Comparison of ENCODE assay signal across 9 mouse cellular contexts in the genomic region with DNA sequence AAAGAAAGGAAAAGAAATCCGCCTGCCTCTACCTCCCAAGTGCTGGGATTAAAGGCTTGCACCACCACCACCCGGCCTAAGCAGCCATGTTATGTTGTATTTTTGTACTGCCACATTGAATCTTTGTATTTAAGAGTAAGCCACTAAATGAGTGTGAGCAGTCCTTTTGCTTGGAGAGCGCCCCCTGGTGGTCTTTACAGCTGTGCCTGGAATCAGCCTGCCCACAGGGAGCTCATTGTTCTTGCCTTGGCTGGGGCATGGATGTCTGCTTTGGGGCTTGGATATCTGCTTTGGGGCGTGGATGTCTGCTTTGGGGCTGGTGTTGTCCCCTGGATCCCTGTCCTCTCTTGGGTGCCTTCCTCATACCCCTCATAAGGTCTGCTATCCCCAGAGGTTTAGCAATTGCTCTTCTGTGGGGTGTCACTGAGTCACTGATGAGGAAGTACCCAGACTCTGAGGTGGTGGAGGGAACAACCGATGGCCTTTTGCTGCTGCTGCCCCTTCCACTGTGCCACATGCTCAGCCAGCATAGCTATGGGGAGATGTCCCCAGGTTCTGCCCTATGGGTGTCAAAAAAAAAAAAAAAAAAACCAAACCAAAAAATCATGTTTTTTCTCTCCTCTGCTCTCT. TPM values are rescaled to one million over a fixed set of nuclear protein-coding genes. Genes with fewer than 3 reads are reported as not detected.
DNase-seq lines count a peak whose midpoint lies in the region; ATAC-seq and TF ChIP-seq lines count a peak whose summit lies in the region.
"Had no signal": no experiment of that assay in that cellular context is flagged by ENCODE, and none has a peak within 500 bp of the region (broad histone marks: within the 10 kb centered on the region; RNA-seq: fewer than 3 reads in every experiment).

No protein-coding gene starts in this region.

- peak; percentile 72 for TF ChIP-seq CTCF in cortical plate, adult 2 months (IDR thresholded peaks at IDR 0.05; ENCODE audit: extremely low read depth, insufficient read depth, low read length)
- TF ChIP-seq CTCF in heart, postnatal 0 days (IDR thresholded peaks at IDR 0.05; ENCODE audit: low read depth), result peak; percentile 81
- TF ChIP-seq CTCF in midbrain, postnatal 0 days (IDR thresholded peaks at IDR 0.05), result peak; percentile 77
- peak; percentile 85 for TF ChIP-seq CTCF in stomach, postnatal 0 days (IDR thresholded peaks at IDR 0.05; ENCODE audit: low read depth)

- no peak overlapping the region for H3K4me2 ChIP-seq in heart, embryonic 11.5 days
- no peak overlapping the region for H3K4me2 ChIP-seq in heart, postnatal 0 days (ENCODE audit: low read depth, low read length)
- H3K4me2 ChIP-seq in midbrain, postnatal 0 days (ENCODE audit: low read depth, low read length, poor library complexity, severe bottlenecking), result no peak overlapping the region
- no peak overlapping the region for H3K4me2 ChIP-seq in stomach, postnatal 0 days (replicated peaks; ENCODE audit: low read depth)
- H3K4me2 ChIP-seq: liver, embryonic 15.5 days had no signal

- H3K9me3 ChIP-seq in heart, embryonic 11.5 days (replicated peaks; ENCODE audit: control insufficient read depth, low read length), result no peaks in the 10 kb centered on the region
- H3K9me3 ChIP-seq in heart, postnatal 0 days (replicated peaks; ENCODE audit: control insufficient read depth, low read length), result no peaks in the 10 kb centered on the region
- H3K9me3 ChIP-seq in midbrain, postnatal 0 days (ENCODE audit: low read length), result no peaks in the 10 kb centered on the region
- no peaks in the 10 kb centered on the region for H3K9me3 ChIP-seq in stomach, postnatal 0 days (ENCODE audit: control insufficient read depth, low read length)
- H3K9me3 ChIP-seq: liver, embryonic 15.5 days had no signal

- no peak overlapping the region for H3K27ac ChIP-seq in heart, embryonic 11.5 days (ENCODE audit: low read depth, low read length)
- no peak overlapping the region for H3K27ac ChIP-seq in cortical plate, adult 2 months (ENCODE audit: insufficient read depth, low read length)
- H3K27ac ChIP-seq in heart, postnatal 0 days (ENCODE audit: low read depth), result no peak overlapping the region
- no peak overlapping the region for H3K27ac ChIP-seq in midbrain, postnatal 0 days (ENCODE audit: low read depth, low read length)
- no peak overlapping the region for H3K27ac ChIP-seq in stomach, postnatal 0 days (replicated peaks)
- H3K27ac ChIP-seq: liver, embryonic 15.5 days had no signal

- 43% methylated on average over 5 of the region's 5 CpGs for WGBS in heart, embryonic 11.5 days (ENCODE audit: insufficient replicate concordance)
- 36% methylated on average over 5 of the region's 5 CpGs for WGBS in heart, postnatal 0 days
- 42% methylated on average over 5 of the region's 5 CpGs for WGBS in midbrain, postnatal 0 days
- 39% methylated on average over 5 of the region's 5 CpGs for WGBS in stomach, postnatal 0 days

- no peaks in the 10 kb centered on the region for H3K27me3 ChIP-seq in heart, embryonic 11.5 days (ENCODE audit: control insufficient read depth, insufficient read depth, low read length)
- H3K27me3 ChIP-seq in heart, postnatal 0 days (ENCODE audit: control insufficient read depth, insufficient read depth, low read length), result no peaks in the 10 kb centered on the region
- H3K27me3 ChIP-seq in midbrain, postnatal 0 days (ENCODE audit: insufficient read depth, low read length), result no peaks in the 10 kb centered on the region
- no peaks in the 10 kb centered on the region for H3K27me3 ChIP-seq in stomach, postnatal 0 days (ENCODE audit: control insufficient read depth, insufficient read depth, low read length)
- H3K27me3 ChIP-seq: liver, embryonic 15.5 days had no signal

- no peak for TF ChIP-seq EP300 in heart, postnatal 0 days (IDR thresholded peaks at IDR 0.05; ENCODE audit: low read depth)
- TF ChIP-seq EP300 in stomach, postnatal 0 days (optimal IDR thresholded peaks at IDR 0.05), result no peak

- H3K4me1 ChIP-seq in heart, embryonic 11.5 days (ENCODE audit: control insufficient read depth, insufficient read depth, low read length), result no peaks in the 10 kb centered on the region; the same call in 1 of the 2 replicates
- peaks cover 2% of the 10 kb centered on the region for H3K4me1 ChIP-seq in cortical plate, adult 2 months (ENCODE audit: control insufficient read depth, insufficient read depth, low read length)
- no peaks in the 10 kb centered on the region for H3K4me1 ChIP-seq in heart, postnatal 0 days (ENCODE audit: control insufficient read depth, insufficient read depth)
- peaks cover 7% of the 10 kb centered on the region for H3K4me1 ChIP-seq in midbrain, postnatal 0 days (ENCODE audit: insufficient read depth, low read length)
- no peaks in the 10 kb centered on the region for H3K4me1 ChIP-seq in stomach, postnatal 0 days (replicated peaks; ENCODE audit: control insufficient read depth, insufficient read depth)

- H3K36me3 ChIP-seq in heart, embryonic 11.5 days (ENCODE audit: control insufficient read depth, insufficient read depth, low read length), result no peaks in the 10 kb centered on the region
- H3K36me3 ChIP-seq in heart, postnatal 0 days (replicated peaks; ENCODE audit: control insufficient read depth, insufficient read depth, low read length), result no peaks in the 10 kb centered on the region
- peaks cover 8% of the 10 kb centered on the region for H3K36me3 ChIP-seq in midbrain, postnatal 0 days (ENCODE audit: insufficient read depth, low read length)
- no peaks in the 10 kb centered on the region for H3K36me3 ChIP-seq in stomach, postnatal 0 days (ENCODE audit: control insufficient read depth, insufficient read depth, low read length)
- H3K36me3 ChIP-seq: liver, embryonic 15.5 days had no signal

- no peak overlapping the region for H3K4me3 ChIP-seq in heart, embryonic 11.5 days (ENCODE audit: low read depth, low read length)
- no peak overlapping the region for H3K4me3 ChIP-seq in cortical plate, adult 2 months (ENCODE audit: insufficient read depth, low read length)
- H3K4me3 ChIP-seq in heart, postnatal 0 days (ENCODE audit: low read depth, low read length), result no peak overlapping the region
- no peak overlapping the region for H3K4me3 ChIP-seq in midbrain, postnatal 0 days (ENCODE audit: low read depth, low read length)
- no peak overlapping the region for H3K4me3 ChIP-seq in stomach, postnatal 0 days (ENCODE audit: low read depth, low read length)
- H3K4me3 ChIP-seq: liver, embryonic 15.5 days had no signal

- no peak for TF ChIP-seq POLR2A in cortical plate, adult 2 months (IDR thresholded peaks at IDR 0.05; ENCODE audit: extremely low read depth, insufficient read depth, low read length)

- DNase-seq in heart, adult 11 months, result peak; percentile 90
- DNase-seq in adrenal gland, adult 18-20 months (ENCODE audit: low spot score in 2 of 2), result peak; percentile 71 to 78
- DNase-seq in heart, postnatal 0 days (ENCODE audit: low spot score), result peak; percentile 63
- DNase-seq in left cerebral cortex, adult 11 months (ENCODE audit: low spot score), result peak; percentile 48
- peak; percentile 63 for DNase-seq in midbrain, postnatal 0 days (ENCODE audit: low spot score)
- peak; percentile 79 for DNase-seq in stomach, postnatal 0 days (ENCODE audit: low spot score)

- no peak overlapping the region for H3K9ac ChIP-seq in heart, embryonic 11.5 days (ENCODE audit: low read depth, low read length)
- no peak overlapping the region for H3K9ac ChIP-seq in heart, postnatal 0 days (replicated peaks; ENCODE audit: low read depth, low read length)
- no peak overlapping the region for H3K9ac ChIP-seq in midbrain, postnatal 0 days (replicated peaks; ENCODE audit: low read length, poor library complexity, severe bottlenecking)
- H3K9ac ChIP-seq in stomach, postnatal 0 days (ENCODE audit: low read length), result no peak overlapping the region
- H3K9ac ChIP-seq: liver, embryonic 15.5 days had no signal

- no peak for ATAC-seq in heart, embryonic 11.5 days (replicated peaks; ENCODE audit: insufficient number of reproducible peaks, low FRiP score, low TSS enrichment)
- ATAC-seq in heart, postnatal 0 days (ENCODE audit: insufficient read depth, low read depth), result no peak
- ATAC-seq in midbrain, postnatal 0 days (ENCODE audit: low FRiP score), result no peak
- 0 out of 2 replicates have a peak, but pooled peaks have one; percentile 33 for ATAC-seq in stomach, postnatal 0 days (ENCODE audit: low FRiP score, low TSS enrichment)

RNA-seq across cellular contexts. Expression of gene Pde9a, which starts 41.7 kb away (rescaled TPM):
- 7.1 and 9.9 TPM in 2 replicates for polyA plus RNA-seq in heart, embryonic 11.5 days (2014; fragmentation: Nextera tagmentation; extraction: Ambion mirVana)
- 1 to 10 TPM; 1.9 to 2.6 TPM for total RNA-seq in adrenal gland, adult 18-20 months (2021)
- polyA plus RNA-seq in cortical plate, adult 2 months (2012; rRNA removed), result 26.7 and 26.9 TPM in 2 replicates
- 2.6 and 19.5 TPM in 2 replicates for total RNA-seq in heart, postnatal 0 days (2014; rRNA removed; ENCODE audit: low replicate concordance)
- 5.7 and 6.6 TPM in 2 replicates for polyA plus RNA-seq in heart, postnatal 0 days (2015; fragmentation: Nextera tagmentation; extraction: Ambion mirVana)
- total RNA-seq in midbrain, postnatal 0 days (2014; rRNA removed), result 27.3 and 40.2 TPM in 2 replicates
- 32.2 and 36.4 TPM in 2 replicates for polyA plus RNA-seq in midbrain, postnatal 0 days (2015; fragmentation: Nextera tagmentation; extraction: Ambion mirVana)
- polyA plus RNA-seq in stomach, postnatal 0 days (2015; fragmentation: Nextera tagmentation; extraction: Ambion mirVana), result 11.6 and 12.1 TPM in 2 replicates

RNA-seq across cellular contexts. Expression of gene Slc37a1, which starts 57.7 kb away (rescaled TPM):
- polyA plus RNA-seq in heart, embryonic 11.5 days (2014; fragmentation: Nextera tagmentation; extraction: Ambion mirVana), result 4.6 TPM in 2 replicates
- 10 to 100 TPM in 1 of 2 experiments, 1 to 10 TPM in 1; 8.9 to 10.4 TPM for total RNA-seq in adrenal gland, adult 18-20 months (2021)
- polyA plus RNA-seq in cortical plate, adult 2 months (2012; rRNA removed), result 9.3 and 10.5 TPM in 2 replicates
- total RNA-seq in heart, postnatal 0 days (2014; rRNA removed; ENCODE audit: low replicate concordance), result 16.8 and 37.9 TPM in 2 replicates
- 9.7 and 13.5 TPM in 2 replicates for polyA plus RNA-seq in heart, postnatal 0 days (2015; fragmentation: Nextera tagmentation; extraction: Ambion mirVana)
- total RNA-seq in midbrain, postnatal 0 days (2014; rRNA removed), result 11.0 and 12.7 TPM in 2 replicates
- 6.9 and 7.6 TPM in 2 replicates for polyA plus RNA-seq in midbrain, postnatal 0 days (2015; fragmentation: Nextera tagmentation; extraction: Ambion mirVana)
- 14.7 and 16.6 TPM in 2 replicates for polyA plus RNA-seq in stomach, postnatal 0 days (2015; fragmentation: Nextera tagmentation; extraction: Ambion mirVana)
